Mouse (Mus musculus): ENCODE measurements around the gene Sh2d7. TPM values are rescaled to one million over a fixed set of nuclear protein-coding genes. Genes with fewer than 3 reads are reported as not detected.
"Not testable (repeated sequence)": the region's sequence is repeated elsewhere in the genome, so short reads cannot be mapped to it uniquely, and the experiment has no call there.

Sh2d7 gene
- total and polyA plus RNA-seq, 3 experiments = 0.04 TPM; not detected in 2

GRCm38 (mm10) chr9:54583712-54584111, 44.9 kb downstream of the Sh2d7 start (continued):
- TF ChIP-seq E2F4 (IDR thresholded peaks at IDR 0.05; ENCODE audit: borderline replicate concordance, low read depth, low read length) (no peak), ZMIZ1 (IDR thresholded peaks at IDR 0.05; ENCODE audit: low read depth, low read length) (no peak), HCFC1 (IDR thresholded peaks at IDR 0.05; ENCODE audit: low read depth, low read length) (peak; percentile 55), TAL1 (IDR thresholded peaks at IDR 0.05; ENCODE audit: low read length) (peak; percentile 70), NELFE (IDR thresholded peaks at IDR 0.05; ENCODE audit: low read depth, low read length) (no peak; the same call in 1 of the 2 replicates), MYB (IDR thresholded peaks at IDR 0.05; ENCODE audit: low read depth, low read length) (peak; percentile 100), MEF2A (IDR thresholded peaks at IDR 0.05; ENCODE audit: extremely low read depth, insufficient replicate concordance, low read depth, low read length, poor library complexity, severe bottlenecking) (no peak), BHLHE40 (IDR thresholded peaks at IDR 0.05; ENCODE audit: borderline replicate concordance, low read depth, low read length) (peak; percentile 61; the same call in 1 of the 2 replicates), POLR2AphosphoS2 (IDR thresholded peaks at IDR 0.05; ENCODE audit: low read length) (no peak), ETS1 (IDR thresholded peaks at IDR 0.05; ENCODE audit: low read depth, low read length) (peak; percentile 96)

- H3K9ac ChIP-seq (ENCODE audit: control insufficient read depth, low read depth, low read length, poor library complexity, severe bottlenecking) = peak overlapping the region; percentile 44
- not testable (repeated sequence) for H3K9me3 ChIP-seq (replicated peaks; ENCODE audit: insufficient read depth, low read length); H3K27me3 ChIP-seq (ENCODE audit: control insufficient read depth in 1 of 2, insufficient read depth in 2 of 2, low read length in 2 of 2); H3K4me3 ChIP-seq (ENCODE audit: control insufficient read depth in 1 of 2, insufficient read depth in 1 of 2, low read depth in 2 of 2, low read length in 2 of 2)
- peaks cover 9 to 29% of the 10 kb centered on the region in 2 experiments; a peak in 3 of 4 replicates for H3K4me1 ChIP-seq (ENCODE audit: control insufficient read depth in 1 of 2, insufficient read depth in 2 of 2, low read length in 2 of 2)
- peak; percentile 84 for DNase-seq (ENCODE audit: low read depth, low spot score)
- H3K27ac ChIP-seq (ENCODE audit: control insufficient read depth, low read depth, low read length) = peak overlapping the region; percentile 98
- H3K36me3 ChIP-seq (ENCODE audit: control insufficient read depth in 1 of 2, insufficient read depth in 2 of 2, low read length in 2 of 2) = peaks cover 3 to 38% of the 10 kb centered on the region in 2 experiments
- H3K79me2 ChIP-seq (ENCODE audit: control insufficient read depth, insufficient read depth, low read length, poor library complexity) = peaks cover 28% of the 10 kb centered on the region
- peak; percentile 51; the same call in 1 of the 2 replicates for TF ChIP-seq TBP (IDR thresholded peaks at IDR 0.05; ENCODE audit: low read depth, low read length)
- TF ChIP-seq NELFE (IDR thresholded peaks at IDR 0.05; ENCODE audit: low read depth, low read length) = peak; percentile 44; the same call in 1 of the 2 replicates
- peak; percentile 63 for TF ChIP-seq CHD2 (IDR thresholded peaks at IDR 0.05; ENCODE audit: low read length)
- 0 out of 2 replicates have a peak, but pooled peaks have one; percentile 25 for TF ChIP-seq CHD1 (IDR thresholded peaks at IDR 0.05; ENCODE audit: low read depth, low read length)
- TF ChIP-seq MAFK (IDR thresholded peaks at IDR 0.05; ENCODE audit: borderline replicate concordance, low read depth, low read length) = peak; percentile 72; the same call in 1 of the 2 replicates
These were observed 45.3 kb downstream of the Sh2d7 start for GRCm38 (mm10) chr9:54584127-54584526.

- Histone ChIP-seq H3K9ac (ENCODE audit: control insufficient read depth, low read depth, low read length, poor library complexity, severe bottlenecking) (peak overlapping the region; percentile 63), H3K27me3 (ENCODE audit: control insufficient read depth in 1 of 2, insufficient read depth in 2 of 2, low read length in 2 of 2) (no peaks in the 10 kb centered on the region), H3K9me3 (replicated peaks; ENCODE audit: insufficient read depth, low read length) (no peaks in the 10 kb centered on the region), H3K4me3 (ENCODE audit: control insufficient read depth in 1 of 2, insufficient read depth in 1 of 2, low read depth in 2 of 2, low read length in 2 of 2) (peak overlapping the region; percentile 55 to 61), H3K79me2 (ENCODE audit: control insufficient read depth, insufficient read depth, low read length, poor library complexity) (peaks cover 36% of the 10 kb centered on the region), H3K36me3 (ENCODE audit: control insufficient read depth in 1 of 2, insufficient read depth in 2 of 2, low read length in 2 of 2) (peaks cover 12 to 46% of the 10 kb centered on the region in 2 experiments), H3K27ac (ENCODE audit: control insufficient read depth, low read depth, low read length) (peak overlapping the region; percentile 98), H3K4me1 (ENCODE audit: control insufficient read depth in 1 of 2, insufficient read depth in 2 of 2, low read length in 2 of 2) (peaks cover 9 to 31% of the 10 kb centered on the region in 2 experiments; a peak in 3 of 4 replicates)
- DNase-seq (ENCODE audit: low read depth, low spot score) = no peak
- TF ChIP-seq ZNF384 (IDR thresholded peaks at IDR 0.05; ENCODE audit: low read depth, low read length) = peak; percentile 66; the same call in 1 of the 2 replicates
- no peak for TF ChIP-seq MAFK (IDR thresholded peaks at IDR 0.05; ENCODE audit: borderline replicate concordance, low read depth, low read length)
- TF ChIP-seq ZKSCAN1 (IDR thresholded peaks at IDR 0.05; ENCODE audit: low read depth, low read length) = no peak
- TF ChIP-seq HCFC1 (IDR thresholded peaks at IDR 0.05; ENCODE audit: low read depth, low read length) = no peak
These were observed 47.0 kb downstream of the Sh2d7 start for GRCm38 (mm10) chr9:54585839-54586198.

Measured in MEL (cell line).